Mouse (Mus musculus) C2C12 (cell line): ENCODE measurements around the gene Arih2. TPM values are rescaled to one million over a fixed set of nuclear protein-coding genes. Genes with fewer than 3 reads are reported as not detected.

Experiments
- H3K27me3 ChIP-seq: one replicate; pipeline ENCODE4 v1.6.1; 2011; ENCODE audit not compliant: control insufficient read depth, insufficient read depth, insufficient read length
- H3K36me3 ChIP-seq: one replicate; pipeline ENCODE4 v1.6.1; 2011; ENCODE audit not compliant: control insufficient read depth, insufficient read depth
- H3K4me3 ChIP-seq: one replicate; pipeline ENCODE4 v1.5.1; 2011; ENCODE audit warnings: mild to moderate bottlenecking, control low read depth; ENCODE audit not compliant: poor library complexity, insufficient read depth, severe bottlenecking
- H3K79me2 ChIP-seq: one replicate; pipeline ENCODE4 v1.6.1; 2011; ENCODE audit not compliant: control insufficient read depth, insufficient read depth
- H3K79me3 ChIP-seq: one replicate; pipeline ENCODE4 v1.6.1; 2011; ENCODE audit warnings: low read depth, control low read depth
- H3ac ChIP-seq: one replicate; pipeline ENCODE3; 2011; ENCODE audit warnings: low read depth; ENCODE audit not compliant: control insufficient read depth, insufficient read length
- CEBPB ChIP-seq: IDR thresholded peaks from one replicate; pipeline ENCODE4 v1.6.1; 2011; ENCODE audit warnings: low read depth, mild to moderate bottlenecking, control low read depth, moderate library complexity
- CTCF ChIP-seq: IDR thresholded peaks from one replicate; pipeline ENCODE4 v1.5.1; 2011; ENCODE audit not compliant: control insufficient read depth, insufficient read depth, insufficient read length
- FOSL1 ChIP-seq: IDR thresholded peaks from one replicate; pipeline ENCODE4 v1.8.0; 2011; ENCODE audit warnings: mild to moderate bottlenecking, low read length; ENCODE audit not compliant: poor library complexity, insufficient read depth, severe bottlenecking
- MAX ChIP-seq: IDR thresholded peaks from one replicate; pipeline ENCODE4 v1.6.1; 2011; ENCODE audit warnings: mild to moderate bottlenecking, control low read depth
- MYOD1 ChIP-seq: IDR thresholded peaks from one replicate; pipeline ENCODE4 v1.6.1; 2011; ENCODE audit warnings: low read depth; ENCODE audit not compliant: control insufficient read depth, insufficient read length
- MYOG ChIP-seq: IDR thresholded peaks from one replicate; pipeline ENCODE4 v1.6.1; 2011; ENCODE audit not compliant: control insufficient read depth, insufficient read length; ENCODE audit errors: extremely low read depth
- USF1 ChIP-seq: IDR thresholded peaks from one replicate; pipeline ENCODE4 v1.6.1; 2011; ENCODE audit warnings: low read depth, mild to moderate bottlenecking, control low read depth, moderate library complexity
- polyA plus RNA-seq: library from polyadenylated mRNA; unstranded; fragments of >200 nt; fragmentation: generic; extraction: Trizol; gene quantifications from one replicate; pipeline ENCODE4 v1.2.1, GENCODE M21; 2012; ENCODE audit warnings: missing spikeins

The Arih2 gene
- polyA plus RNA-seq, 1 experiment, result 30.5 TPM

DNA sequence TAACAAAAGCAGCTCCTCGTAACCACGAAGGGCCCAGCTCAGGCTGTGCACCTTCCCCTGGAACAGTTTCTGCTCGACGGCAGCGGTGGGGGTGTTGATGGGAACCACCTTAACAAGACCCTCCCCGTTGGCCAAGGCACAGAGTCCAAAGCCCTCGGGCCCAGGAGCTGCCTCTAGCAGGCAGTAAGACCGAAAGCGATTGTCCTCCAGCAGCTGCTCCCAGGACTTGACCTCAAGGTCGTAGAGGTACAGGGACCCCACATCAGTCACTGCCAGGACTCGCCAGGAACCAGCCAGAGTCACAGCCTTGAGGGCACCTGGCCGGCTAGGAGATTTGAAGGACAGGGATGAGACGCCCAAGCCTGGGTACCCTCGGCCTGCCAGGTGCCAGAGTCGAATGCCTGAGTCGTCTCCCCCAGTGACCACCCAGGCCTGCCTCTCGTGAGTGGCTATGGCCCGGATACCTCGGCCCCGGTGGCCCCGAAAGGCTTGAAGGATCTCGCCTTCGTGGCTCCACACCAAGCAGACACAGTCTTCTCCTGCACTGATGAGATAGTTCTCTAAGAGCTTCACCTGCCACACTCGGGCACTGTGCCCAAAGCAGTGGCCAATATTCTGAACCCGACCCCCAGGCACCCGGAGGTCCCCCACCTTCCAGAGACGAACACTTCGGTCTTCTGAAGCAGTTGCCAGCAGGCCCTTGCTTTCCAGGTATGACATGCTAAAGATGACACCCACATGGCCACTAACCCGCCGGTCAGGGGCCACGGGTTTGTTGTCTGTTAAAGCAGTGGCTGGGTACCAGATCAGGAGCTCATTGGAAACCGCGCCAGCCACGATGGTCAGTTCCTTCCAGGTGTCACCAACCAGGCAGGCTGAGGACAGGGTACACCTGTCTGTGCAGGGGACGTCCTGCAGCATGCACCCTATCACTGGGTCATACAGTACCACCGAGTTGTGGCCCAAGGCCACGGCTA is 73.6 kb downstream of the Arih2 start:
- no peak overlapping the region for H3ac ChIP-seq
- no peak overlapping the region for H3K4me3 ChIP-seq
- H3K36me3 ChIP-seq, result peaks cover 14% of the 10 kb centered on the region
- no peaks in the 10 kb centered on the region for H3K27me3 ChIP-seq
- H3K79me2 ChIP-seq, result peaks cover 13% of the 10 kb centered on the region
- H3K79me3 ChIP-seq, result peaks cover 3% of the 10 kb centered on the region
- no peak for TF ChIP-seq MAX
- no peak for TF ChIP-seq USF1
- TF ChIP-seq MYOD1, result no peak
- TF ChIP-seq FOSL1, result no peak
- TF ChIP-seq CTCF, result no peak
- TF ChIP-seq CEBPB, result no peak
- TF ChIP-seq MYOG, result no peak

DNA sequence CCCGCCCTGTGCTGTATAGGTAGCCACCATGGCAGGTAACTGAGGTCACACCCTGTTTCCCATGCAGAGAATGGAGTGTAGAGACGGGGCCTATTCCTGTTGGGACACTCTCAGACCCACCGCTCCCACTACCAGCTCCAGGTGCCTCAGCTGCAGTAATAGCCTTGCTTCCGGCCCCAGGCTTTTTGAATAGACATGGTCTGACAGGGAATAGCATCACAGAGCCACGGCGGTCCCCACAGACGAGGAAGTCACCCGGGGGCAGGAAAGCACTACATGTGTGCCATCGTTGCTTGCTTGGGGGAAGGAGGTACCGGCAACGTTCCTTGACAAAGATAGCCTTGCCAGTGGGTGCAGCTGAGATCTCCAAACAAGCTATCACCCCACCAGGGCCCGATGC is 74.3 kb downstream of the Arih2 start:
- no peak overlapping the region for H3ac ChIP-seq
- peaks cover 3% of the 10 kb centered on the region for H3K79me3 ChIP-seq
- H3K79me2 ChIP-seq, result peaks cover 13% of the 10 kb centered on the region
- TF ChIP-seq USF1 (no peak), FOSL1 (no peak), CEBPB (no peak), CTCF (no peak), MAX (no peak), MYOG (no peak), MYOD1 (no peak)
- peaks cover 14% of the 10 kb centered on the region for H3K36me3 ChIP-seq
- H3K27me3 ChIP-seq, result no peaks in the 10 kb centered on the region
- no peak overlapping the region for H3K4me3 ChIP-seq

DNA sequence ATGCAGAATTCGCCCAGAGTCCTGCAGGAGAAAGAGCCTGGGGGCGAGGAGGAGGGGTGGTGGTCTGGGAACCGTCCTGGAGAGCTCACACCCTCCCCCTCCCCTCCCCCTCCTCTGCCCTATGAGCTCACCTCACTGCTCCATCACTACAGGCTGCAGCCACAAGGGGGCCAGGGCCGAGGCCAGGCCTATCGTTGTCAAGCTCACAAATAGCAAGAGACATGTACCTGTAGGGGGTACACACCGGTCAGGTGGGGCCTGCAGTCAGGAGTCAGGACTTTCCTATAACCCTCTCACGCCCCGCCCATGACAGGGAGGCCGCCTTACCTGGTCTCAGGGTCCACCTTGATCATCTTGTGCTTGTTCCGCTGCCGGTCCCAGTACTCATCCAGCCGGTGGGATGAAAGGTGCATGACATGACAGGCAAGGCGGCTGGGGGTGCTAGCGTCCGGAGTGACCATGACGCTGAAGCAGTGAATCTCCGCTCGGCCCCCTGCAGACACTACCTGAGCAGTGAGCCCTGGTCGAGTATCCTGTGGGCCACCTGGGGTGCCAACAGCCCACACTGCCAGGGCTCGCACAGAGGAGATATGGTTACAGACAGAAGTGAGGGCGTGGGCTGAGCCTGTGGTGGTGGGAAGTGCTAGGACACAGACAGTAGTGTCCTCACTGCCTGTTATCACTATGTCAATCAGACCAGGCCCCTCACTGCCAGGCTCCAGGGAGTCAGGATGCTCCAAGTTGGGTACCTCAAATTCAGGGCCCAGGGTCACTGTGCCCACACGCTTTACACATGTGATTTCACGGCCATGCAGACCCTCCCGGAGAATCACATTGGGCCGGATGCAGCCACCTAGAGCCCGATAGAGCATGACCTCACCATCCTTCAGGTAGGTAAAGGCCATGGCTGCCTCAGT is 75.2 kb downstream of the Arih2 start:
- Histone ChIP-seq H3K27me3 (no peaks in the 10 kb centered on the region), H3K4me3 (no peak overlapping the region), H3K79me3 (peaks cover 3% of the 10 kb centered on the region), H3ac (no peak overlapping the region), H3K79me2 (peaks cover 13% of the 10 kb centered on the region), H3K36me3 (peaks cover 14% of the 10 kb centered on the region)
- TF ChIP-seq MYOG (no peak), MAX (no peak), CEBPB (no peak), MYOD1 (no peak), FOSL1 (no peak), CTCF (peak; percentile 8)

DNA sequence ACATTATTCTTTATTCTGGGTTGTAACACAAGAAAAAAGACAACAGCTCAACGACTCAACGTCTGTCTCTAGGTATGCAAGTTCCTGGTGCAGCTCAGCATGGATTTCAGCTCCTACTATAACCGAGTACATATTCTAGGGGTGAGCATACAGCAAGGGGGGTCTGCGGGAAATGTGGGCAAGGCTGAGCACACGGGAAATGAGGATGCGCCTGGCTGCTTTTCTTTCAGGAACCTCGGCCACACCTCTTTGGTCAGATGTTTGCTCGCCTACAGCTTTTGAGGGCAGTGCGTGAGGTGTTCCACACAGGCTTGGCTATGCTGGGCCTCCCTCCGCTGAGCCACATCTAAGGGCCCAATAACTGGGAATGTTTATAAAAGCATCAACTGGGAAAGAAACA is 76.9 kb downstream of the Arih2 start:
- peaks cover 6% of the 10 kb centered on the region for H3K79me3 ChIP-seq
- no peak overlapping the region for H3K4me3 ChIP-seq
- no peak overlapping the region for H3ac ChIP-seq
- peaks cover 17% of the 10 kb centered on the region for H3K79me2 ChIP-seq
- H3K27me3 ChIP-seq, result no peaks in the 10 kb centered on the region
- H3K36me3 ChIP-seq, result peaks cover 14% of the 10 kb centered on the region
- no peak for TF ChIP-seq CTCF
- no peak for TF ChIP-seq MYOD1
- no peak for TF ChIP-seq MAX
- TF ChIP-seq FOSL1, result no peak
- no peak for TF ChIP-seq USF1
- no peak for TF ChIP-seq CEBPB
- TF ChIP-seq MYOG, result no peak

DNA sequence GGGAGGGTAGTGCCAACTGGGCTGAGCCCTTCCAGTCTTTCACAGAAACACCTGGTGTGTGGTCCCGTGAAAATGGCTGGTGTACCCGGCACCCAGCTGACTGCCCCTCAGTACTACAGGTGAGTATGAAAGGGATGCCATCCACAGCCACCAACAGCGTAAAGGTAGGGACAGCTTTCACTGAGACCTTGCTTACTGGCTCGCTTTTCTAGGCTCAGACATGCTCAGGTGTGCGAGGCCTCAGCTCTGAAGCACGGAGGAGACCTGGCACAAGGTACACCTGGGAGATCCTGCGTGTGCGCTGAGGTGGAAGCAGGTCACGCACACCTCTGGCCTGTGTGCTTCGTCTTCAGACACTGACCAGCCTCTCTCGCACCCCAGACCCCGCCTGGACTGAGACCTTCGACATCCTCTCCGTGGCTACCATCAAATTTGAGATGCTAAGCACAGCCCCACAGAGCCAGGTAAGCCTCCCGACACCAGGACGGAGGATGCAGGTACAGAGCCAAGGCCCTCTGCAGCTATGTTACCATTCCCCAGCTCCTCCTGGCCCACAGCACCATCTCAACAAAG is 77.7 kb downstream of the Arih2 start:
- peaks cover 14% of the 10 kb centered on the region for H3K36me3 ChIP-seq
- peaks cover 11% of the 10 kb centered on the region for H3K79me2 ChIP-seq
- no peak overlapping the region for H3ac ChIP-seq
- H3K79me3 ChIP-seq, result peaks cover 5% of the 10 kb centered on the region
- H3K4me3 ChIP-seq, result no peak overlapping the region
- no peak for TF ChIP-seq MYOD1
- no peak for TF ChIP-seq CEBPB
- no peak for TF ChIP-seq MAX
- no peak for TF ChIP-seq USF1
- TF ChIP-seq MYOG, result no peak
- no peak for TF ChIP-seq FOSL1
- no peak for TF ChIP-seq CTCF
- H3K27me3 ChIP-seq, result no peaks in the 10 kb centered on the region
